In the genomic region with DNA sequence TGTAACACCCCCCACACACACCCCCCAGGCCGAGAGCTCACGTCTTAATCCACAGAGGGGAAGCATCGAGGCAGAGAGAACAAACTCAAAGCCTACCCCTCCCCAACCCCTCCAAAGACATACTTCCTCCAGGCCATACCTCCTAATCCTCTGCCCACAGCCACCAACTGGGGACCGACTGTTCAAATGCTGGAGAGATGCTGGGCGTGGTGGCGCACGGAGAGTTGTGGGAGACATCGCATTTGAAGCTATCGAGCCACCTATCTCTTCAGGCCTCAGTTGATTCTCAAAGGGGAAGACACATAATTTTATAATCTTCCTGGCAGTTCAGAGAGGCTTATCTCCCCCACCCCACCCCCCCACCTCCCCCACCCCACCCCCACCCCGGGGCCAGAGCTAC, we compare ENCODE assay signal across 23 mouse cellular contexts. TPM values are rescaled to one million over a fixed set of nuclear protein-coding genes. Genes with fewer than 3 reads are reported as not detected.
A peak's percentile ranks its signal among the peaks of the same experiment; 100 is the strongest.
DNase-seq lines count a peak whose midpoint lies in the region; ATAC-seq and TF ChIP-seq lines count a peak whose summit lies in the region.
"Had no signal": no experiment of that assay in that cellular context is flagged by ENCODE, and none has a peak within 500 bp of the region (broad histone marks: within the 10 kb centered on the region; RNA-seq: fewer than 3 reads in every experiment).

No protein-coding gene starts in this region.

- no peak for TF ChIP-seq EP300 in liver, postnatal 0 days (IDR thresholded peaks at IDR 0.05; ENCODE audit: low read depth)

- peak; percentile 38 for DNase-seq in liver
- no peak for DNase-seq in liver, postnatal 0 days
- peak; percentile 35 for DNase-seq in MEL-GATA-1-ER (ENCODE audit: extremely low read depth, low read depth)
- DNase-seq in T-cell, adult 2 months (ENCODE audit: low spot score) = no peak
- no peak for DNase-seq in heart, postnatal 25 days (ENCODE audit: low spot score)
- DNase-seq: adrenal gland, postnatal 10 days; B cell, adult 2 months; cerebellum, adult 11-12 months; cerebellum, adult 9-10 months; cerebellum, postnatal 25 days; gastrocnemius, postnatal 36 days; heart, adult 2 months; heart, postnatal 14 days had no signal

- H3K27ac ChIP-seq in liver, postnatal 0 days (ENCODE audit: low read depth) = no peak overlapping the region
- H3K27ac ChIP-seq in liver, embryonic 12.5 days = no peak overlapping the region
- H3K27ac ChIP-seq in midbrain, embryonic 13.5 days = no peak overlapping the region
- H3K27ac ChIP-seq: embryonic facial prominence, embryonic 12.5 days; forebrain, embryonic 15.5 days; heart, adult 2 months; heart, embryonic 15.5 days; hindbrain, embryonic 10.5 days; hindbrain, embryonic 14.5 days had no signal

- no peak for TF ChIP-seq CTCF in liver, postnatal 0 days (IDR thresholded peaks at IDR 0.05; ENCODE audit: low read depth)

- 57% methylated on average over 10 of the region's 10 CpGs for WGBS in liver, postnatal 0 days (ENCODE audit: insufficient replicate concordance)
- 41% methylated on average over 10 of the region's 10 CpGs for WGBS in liver, embryonic 12.5 days (ENCODE audit: insufficient replicate concordance)
- WGBS in midbrain, embryonic 13.5 days = 72% methylated on average over 10 of the region's 10 CpGs

- H3K9me3 ChIP-seq in liver, postnatal 0 days (ENCODE audit: low read length) = no peaks in the 10 kb centered on the region
- no peaks in the 10 kb centered on the region for H3K9me3 ChIP-seq in liver, embryonic 12.5 days (replicated peaks)
- H3K9me3 ChIP-seq in midbrain, embryonic 13.5 days = no peaks in the 10 kb centered on the region
- H3K9me3 ChIP-seq: embryonic facial prominence, embryonic 12.5 days; forebrain, embryonic 15.5 days; heart, embryonic 15.5 days; hindbrain, embryonic 10.5 days had no signal

- no peaks in the 10 kb centered on the region for H3K36me3 ChIP-seq in liver, postnatal 0 days (replicated peaks; ENCODE audit: insufficient read depth, low read length)
- no peaks in the 10 kb centered on the region for H3K36me3 ChIP-seq in liver, embryonic 12.5 days
- no peaks in the 10 kb centered on the region for H3K36me3 ChIP-seq in midbrain, embryonic 13.5 days
- H3K36me3 ChIP-seq: embryonic facial prominence, embryonic 12.5 days; forebrain, embryonic 15.5 days; heart, embryonic 15.5 days; hindbrain, embryonic 10.5 days had no signal

- H3K4me1 ChIP-seq in liver, postnatal 0 days (ENCODE audit: insufficient read depth) = 0 out of 2 replicates have a peak, but pooled peaks cover 3% of the 10 kb centered on the region
- H3K4me1 ChIP-seq in liver, embryonic 12.5 days = peaks cover 13% of the 10 kb centered on the region
- no peaks in the 10 kb centered on the region for H3K4me1 ChIP-seq in midbrain, embryonic 13.5 days (replicated peaks)
- H3K4me1 ChIP-seq: embryonic facial prominence, embryonic 12.5 days; forebrain, embryonic 15.5 days; heart, embryonic 15.5 days had no signal

- no peaks in the 10 kb centered on the region for H3K27me3 ChIP-seq in liver, postnatal 0 days (ENCODE audit: insufficient read depth, low read length)
- 0 out of 2 replicates have a peak, but pooled peaks cover 5% of the 10 kb centered on the region for H3K27me3 ChIP-seq in liver, embryonic 12.5 days (replicated peaks)
- no peaks in the 10 kb centered on the region for H3K27me3 ChIP-seq in midbrain, embryonic 13.5 days
- H3K27me3 ChIP-seq: embryonic facial prominence, embryonic 12.5 days; forebrain, embryonic 15.5 days; heart, embryonic 15.5 days had no signal

- H3K4me3 ChIP-seq in liver, postnatal 0 days (ENCODE audit: low read depth, low read length) = no peak overlapping the region
- no peak overlapping the region for H3K4me3 ChIP-seq in liver, embryonic 12.5 days
- H3K4me3 ChIP-seq in midbrain, embryonic 13.5 days (replicated peaks) = no peak overlapping the region
- H3K4me3 ChIP-seq: embryonic facial prominence, embryonic 12.5 days; forebrain, embryonic 15.5 days; heart, adult 2 months; heart, embryonic 15.5 days; hindbrain, embryonic 10.5 days had no signal

- H3K4me2 ChIP-seq in liver, postnatal 0 days (ENCODE audit: low read depth, low read length) = no peak overlapping the region
- H3K4me2 ChIP-seq in liver, embryonic 12.5 days = peak overlapping the region; percentile 38
- H3K4me2 ChIP-seq in midbrain, embryonic 13.5 days (replicated peaks) = no peak overlapping the region
- H3K4me2 ChIP-seq: embryonic facial prominence, embryonic 12.5 days; forebrain, embryonic 15.5 days; heart, embryonic 11.5 days; heart, embryonic 15.5 days; hindbrain, embryonic 14.5 days had no signal

- no peak for ATAC-seq in liver, postnatal 0 days
- 0 out of 2 replicates have a peak, but pooled peaks have one; percentile 35 for ATAC-seq in liver, embryonic 12.5 days
- 0 out of 2 replicates have a peak, but pooled peaks have one; percentile 44 for ATAC-seq in megakaryocyte progenitor cell, adult 5-6 weeks (replicated peaks; ENCODE audit: poor library complexity)
- ATAC-seq in midbrain, embryonic 13.5 days = no peak
- ATAC-seq: CD4-positive, CD25-positive, alpha-beta regulatory T cell, adult 4 months; forebrain, embryonic 15.5 days had no signal

- H3K9ac ChIP-seq in liver, postnatal 0 days (replicated peaks) = no peak overlapping the region
- H3K9ac ChIP-seq in liver, embryonic 12.5 days = no peak overlapping the region
- no peak overlapping the region for H3K9ac ChIP-seq in midbrain, embryonic 13.5 days (replicated peaks)
- H3K9ac ChIP-seq: embryonic facial prominence, embryonic 12.5 days; forebrain, embryonic 15.5 days; heart, embryonic 15.5 days; hindbrain, embryonic 14.5 days had no signal

- intact Hi-C loops in heart, postnatal 25 days (cut with DNase I) = loop anchor here (5.0 kb wide), 1 partner anchor 600 kb away; no protein-coding TSS in a partner anchor

RNA-seq across cellular contexts. Expression of a gene that starts 31.6 kb away (rescaled TPM):
- 5.7 and 6.8 TPM in 2 replicates for polyA plus RNA-seq in liver, postnatal 0 days (2015; fragmentation: Nextera tagmentation; extraction: Ambion mirVana)
- 18.0 and 21.0 TPM in 2 replicates for polyA plus RNA-seq in liver, embryonic 12.5 days (2016; fragmentation: Nextera tagmentation; extraction: Ambion mirVana)
- 31.8 and 40.3 TPM in 2 replicates for total RNA-seq in megakaryocyte progenitor cell, adult 5-6 weeks (2015)
- total RNA-seq in megakaryocyte progenitor cell, adult 5-6 weeks (2017) = 32.5 and 50.2 TPM in 2 replicates
- total RNA-seq in heart, postnatal 25 days (2021) = 10 to 100 TPM; 32.5 to 33.2 TPM
- polyA plus RNA-seq in midbrain, embryonic 13.5 days (2015; fragmentation: Nextera tagmentation; extraction: Ambion mirVana) = 53.7 and 54.5 TPM in 2 replicates

Comparison
In these comparisons a context has a peak if more than half of its experiments do, and no peak if none do; other contexts are left out.
1. DNase-seq: peak in liver (single experiment) and MEL-GATA-1-ER (single experiment); none in liver, postnatal 0 days (single experiment), T-cell, adult 2 months (single experiment) and heart, postnatal 25 days (single experiment).
2. ATAC-seq: peak in liver, embryonic 12.5 days (single experiment) and megakaryocyte progenitor cell, adult 5-6 weeks (single experiment); none in liver, postnatal 0 days (single experiment) and midbrain, embryonic 13.5 days (single experiment).